Mouse (Mus musculus) T-cell, adult 66 days (primary cell): ENCODE measurements around the gene Hist1h2bh. TPM values are rescaled to one million over a fixed set of nuclear protein-coding genes. Genes with fewer than 3 reads are reported as not detected.

Experiments used
- total RNA-seq, 2 experiments: library from RNA; stranded (reverse); gene quantifications; 3 replicates in 1 of 2; 4 replicates in 1 of 2; pipeline ENCODE4 v1.2.4; 2023

Hist1h2bh gene
- total RNA-seq, 2 experiments from 2014 or later = 7.0 to 13.4 TPM

Other genes starting within 250 kb of the Hist1h2bh start
- gene Zfp322a, start 174.2 kb downstream of the Hist1h2bh start, total RNA-seq = 10 to 100 TPM; 20.0 to 22.2 TPM
- gene Abt1, start 119.5 kb downstream of the Hist1h2bh start, total RNA-seq = 10 to 100 TPM; 19.1 to 21.9 TPM
- not detected for gene Btn1a1, start 77.5 kb downstream of the Hist1h2bh start, total RNA-seq
- gene Btn2a2, start 54.5 kb downstream of the Hist1h2bh start, total RNA-seq = not detected
- gene Hist1h4h, start 12.3 kb downstream of the Hist1h2bh start, total RNA-seq = 100 to 1,000 TPM; 263 to 347 TPM
- gene Hist1h2af, start 9.5 kb downstream of the Hist1h2bh start, total RNA-seq = 10 to 100 TPM; 25.3 to 89.5 TPM
- 10 to 100 TPM; 15.6 to 26.1 TPM for gene Hist1h3g, start 8.0 kb downstream of the Hist1h2bh start, total RNA-seq
- gene Hist1h3f, start 660 bp upstream of the Hist1h2bh start, total RNA-seq = 10 to 100 TPM; 62.8 to 92.1 TPM
- 100 to 1,000 TPM in 1 of 2 experiments, 10 to 100 TPM in 1; 83.0 to 211 TPM for gene Hist1h4f, start 8.3 kb upstream of the Hist1h2bh start, total RNA-seq
- gene Hist1h1d, start 9.9 kb upstream of the Hist1h2bh start, total RNA-seq = 10 to 100 TPM in 1 of 2 experiments, 1 to 10 TPM in 1; 7.2 to 15.8 TPM
- 100 to 1,000 TPM; 113 to 162 TPM for gene Hist1h3e, start 19.0 kb upstream of the Hist1h2bh start, total RNA-seq
- 10 to 100 TPM; 10.2 to 27.9 TPM for gene Hist1h2ae, start 27.8 kb upstream of the Hist1h2bh start, total RNA-seq
- gene Hist1h2bg, start 28.0 kb upstream of the Hist1h2bh start, total RNA-seq = 100 to 1,000 TPM; 171 to 249 TPM
- 100 to 1,000 TPM in 1 of 2 experiments, 10 to 100 TPM in 1; 79.7 to 145 TPM for gene Hist1h2bf, start 30.8 kb upstream of the Hist1h2bh start, total RNA-seq
- gene Hist1h2ad, start 31.0 kb upstream of the Hist1h2bh start, total RNA-seq = 1 to 10 TPM in 1 of 2 experiments, not detected in 1; 10.0 TPM
- 10 to 100 TPM in 1 of 2 experiments, 1 to 10 TPM in 1; 4.9 to 12.6 TPM for gene Hist1h3d, start 32.4 kb upstream of the Hist1h2bh start, total RNA-seq
- 100 to 1,000 TPM; 122 to 174 TPM for gene Hist1h4d, start 38.2 kb upstream of the Hist1h2bh start, total RNA-seq
- gene Hist1h2be, start 77.7 kb upstream of the Hist1h2bh start, total RNA-seq = 10 to 100 TPM; 16.7 to 27.0 TPM
- gene Hist1h1e, start 79.2 kb upstream of the Hist1h2bh start, total RNA-seq = 100 to 1,000 TPM; 103 to 169 TPM
- gene Hist1h2ac, start 140.6 kb upstream of the Hist1h2bh start, total RNA-seq = 10 to 100 TPM; 10.3 to 12.2 TPM
- 10 to 100 TPM in 1 of 2 experiments, 1 to 10 TPM in 1; 8.2 to 15.2 TPM for gene Hist1h2bc, start 140.8 kb upstream of the Hist1h2bh start, total RNA-seq
- gene Hist1h1t, start 152.4 kb upstream of the Hist1h2bh start, total RNA-seq = not detected
- gene Hist1h4c, start 155.1 kb upstream of the Hist1h2bh start, total RNA-seq = 100 to 1,000 TPM; 113 to 135 TPM
- 1 to 10 TPM; 1.4 to 2.5 TPM for gene Hfe, start 167.5 kb upstream of the Hist1h2bh start, total RNA-seq
- gene Hist1h1c, start 195.4 kb upstream of the Hist1h2bh start, total RNA-seq = 100 to 1,000 TPM; 569 to 655 TPM
- gene Hist1h3c, start 202.2 kb upstream of the Hist1h2bh start, total RNA-seq = 10 to 100 TPM in 1 of 2 experiments, 1 to 10 TPM in 1; 9.0 to 44.3 TPM
- gene Hist1h2bb, start 203.3 kb upstream of the Hist1h2bh start, total RNA-seq = 10 to 100 TPM; 34.2 to 89.5 TPM
- gene Hist1h2ab, start 207.7 kb upstream of the Hist1h2bh start, total RNA-seq = 100 to 1,000 TPM in 1 of 2 experiments, 10 to 100 TPM in 1; 38.6 to 105 TPM
- gene Hist1h3b, start 208.9 kb upstream of the Hist1h2bh start, total RNA-seq = 100 to 1,000 TPM in 1 of 2 experiments, 10 to 100 TPM in 1; 28.4 to 127 TPM
- gene Hist1h4b, start 213.6 kb upstream of the Hist1h2bh start, total RNA-seq = 100 to 1,000 TPM in 1 of 2 experiments, 10 to 100 TPM in 1; 24.4 to 105 TPM
- gene Hist1h4a, start 217.8 kb upstream of the Hist1h2bh start, total RNA-seq = 100 to 1,000 TPM in 1 of 2 experiments, 10 to 100 TPM in 1; 85.2 to 131 TPM
- 100 to 1,000 TPM; 140 to 197 TPM for gene Hist1h3a, start 219.0 kb upstream of the Hist1h2bh start, total RNA-seq
- 10 to 100 TPM; 23.6 to 46.7 TPM for gene Hist1h1a, start 220.3 kb upstream of the Hist1h2bh start, total RNA-seq
- not detected for gene Trim38, start 226.5 kb upstream of the Hist1h2bh start, total RNA-seq